Mouse (Mus musculus): ENCODE measurements at regions not wholly inside any gene's neighbourhood (a gene's known extent, or its start where the extent isn't known, plus 50 kb on each side); places are given as distances from the start of the nearest gene placed in this dataset.

DNA sequence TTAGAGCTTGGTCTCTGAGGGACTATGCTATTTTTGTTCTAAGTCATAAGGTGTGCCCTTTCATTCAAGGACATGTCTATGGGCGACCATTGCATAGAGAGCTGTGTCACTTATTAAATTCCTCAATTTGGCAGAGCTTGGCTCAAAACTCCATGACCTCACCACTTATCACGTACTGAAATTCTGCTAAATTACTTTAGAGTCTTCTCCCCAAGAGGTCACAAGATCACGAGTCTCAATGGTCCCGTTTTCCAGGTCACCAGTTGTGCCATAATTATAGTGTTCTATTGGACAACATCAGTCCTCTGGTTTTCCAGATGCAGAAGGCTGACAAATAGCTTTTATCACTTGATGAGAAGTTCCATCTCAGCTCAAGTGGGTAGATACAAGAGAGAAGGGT, 576.9 kb downstream of the Dok5 start:
- Histone ChIP-seq H3K36me3 (ENCODE audit: control insufficient read depth, insufficient read depth, low read length) (no peaks in the 10 kb centered on the region), H3K4me2 (no peak overlapping the region), H3K9ac (ENCODE audit: low read length) (no peak overlapping the region), H3K27ac (ENCODE audit: low read depth, low read length) (no peak overlapping the region), H3K9me3 (ENCODE audit: control insufficient read depth, low read length) (no peaks in the 10 kb centered on the region), H3K4me3 (ENCODE audit: low read depth, low read length) (no peak overlapping the region), H3K4me1 (ENCODE audit: control insufficient read depth, insufficient read depth, low read length) (no peaks in the 10 kb centered on the region; the same call in 1 of the 2 replicates), H3K27me3 (ENCODE audit: control insufficient read depth, insufficient read depth, low read length) (no peaks in the 10 kb centered on the region)
- WGBS, result 83% methylated on average over 4 of the region's 4 CpGs
- peak; percentile 56 for DNase-seq (ENCODE audit: low spot score, missing footprints)
- ATAC-seq (ENCODE audit: low FRiP score), result no peak

DNA sequence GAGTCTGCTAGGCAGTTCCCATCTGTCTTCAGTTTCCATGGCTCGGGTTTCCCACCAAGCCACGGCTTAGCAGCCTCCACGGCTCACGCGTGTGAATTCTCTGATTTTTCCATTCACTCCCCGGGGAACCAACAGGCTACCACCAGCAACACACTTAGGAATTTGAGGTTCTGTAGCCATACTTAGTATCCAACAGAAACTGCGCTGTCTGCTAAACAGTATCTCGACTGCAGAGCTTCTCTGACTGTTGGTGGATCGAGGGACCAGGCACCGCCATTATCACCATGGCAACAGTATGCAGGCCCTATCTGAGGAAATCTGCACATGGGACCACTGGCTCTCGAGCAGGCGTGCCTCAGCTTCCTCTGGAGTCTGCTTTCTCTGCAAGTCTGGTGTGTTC, 574.4 kb downstream of the Dok5 start:
- H3K4me1 ChIP-seq (ENCODE audit: control insufficient read depth, insufficient read depth, low read length), result no peaks in the 10 kb centered on the region; the same call in 1 of the 2 replicates
- H3K27ac ChIP-seq (ENCODE audit: low read depth, low read length), result no peak overlapping the region
- no peak overlapping the region for H3K9ac ChIP-seq (ENCODE audit: low read length)
- H3K4me2 ChIP-seq, result no peak overlapping the region
- ATAC-seq (ENCODE audit: low FRiP score) (peak; percentile 59), DNase-seq (ENCODE audit: low spot score, missing footprints) (peak; percentile 82)
- no peak overlapping the region for H3K4me3 ChIP-seq (ENCODE audit: low read depth, low read length)
- H3K27me3 ChIP-seq (ENCODE audit: control insufficient read depth, insufficient read depth, low read length), result no peaks in the 10 kb centered on the region
- no peaks in the 10 kb centered on the region for H3K36me3 ChIP-seq (ENCODE audit: control insufficient read depth, insufficient read depth, low read length)
- no peaks in the 10 kb centered on the region for H3K9me3 ChIP-seq (ENCODE audit: control insufficient read depth, low read length)
- WGBS, result 62% methylated on average over 12 of the region's 12 CpGs

DNA sequence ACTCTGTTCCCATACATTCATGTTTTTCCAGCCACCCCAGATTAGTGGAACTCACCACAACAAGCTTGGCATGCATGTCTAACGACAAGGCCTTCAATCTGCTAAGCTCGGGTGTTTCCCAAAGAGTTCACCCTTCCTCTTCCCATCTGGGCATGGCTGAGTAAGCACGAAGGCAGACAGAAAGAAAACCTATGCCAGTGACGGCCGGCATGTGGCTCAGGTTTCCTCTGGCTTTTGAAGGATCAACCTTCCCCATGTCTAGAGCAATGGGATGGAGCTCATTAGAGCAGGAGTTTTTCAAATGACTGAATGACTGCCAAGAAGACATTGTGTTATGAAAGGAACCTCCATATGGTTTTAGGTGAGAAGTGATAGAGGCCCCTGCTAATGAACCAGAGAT, 566.9 kb downstream of the Dok5 start:
- H3K36me3 ChIP-seq (ENCODE audit: control insufficient read depth, insufficient read depth, low read length), result no peaks in the 10 kb centered on the region
- ATAC-seq (ENCODE audit: low FRiP score), result no peak
- WGBS, result 37% methylated on average over 5 of the region's 5 CpGs
- H3K4me1 ChIP-seq (ENCODE audit: control insufficient read depth, insufficient read depth, low read length), result no peaks in the 10 kb centered on the region
- H3K4me2 ChIP-seq, result no peak overlapping the region
- DNase-seq (ENCODE audit: low spot score, missing footprints), result peak; percentile 53
- no peak overlapping the region for H3K27ac ChIP-seq (ENCODE audit: low read depth, low read length)
- no peaks in the 10 kb centered on the region for H3K27me3 ChIP-seq (ENCODE audit: control insufficient read depth, insufficient read depth, low read length)
- no peak overlapping the region for H3K9ac ChIP-seq (ENCODE audit: low read length)
- no peak overlapping the region for H3K4me3 ChIP-seq (ENCODE audit: low read depth, low read length)
- no peaks in the 10 kb centered on the region for H3K9me3 ChIP-seq (ENCODE audit: control insufficient read depth, low read length)

DNA sequence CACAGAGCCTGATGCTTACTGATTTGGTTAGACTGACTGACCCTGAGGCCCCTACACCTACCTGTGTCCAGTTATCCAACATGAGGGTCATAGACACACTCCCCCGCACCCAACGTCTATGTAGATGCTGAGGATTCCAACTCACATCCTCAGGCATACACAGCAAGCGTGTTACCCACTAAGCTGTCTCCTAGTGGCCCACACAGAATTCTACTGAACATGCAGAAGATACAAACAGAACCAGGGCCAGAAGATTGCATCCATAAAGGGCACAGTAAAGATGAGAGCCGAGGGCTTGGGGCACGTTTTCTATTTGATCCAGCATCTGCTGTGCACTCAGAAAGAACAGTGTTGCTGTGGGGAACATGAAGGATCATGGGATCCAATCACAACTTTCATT, 564.0 kb downstream of the Dok5 start:
- H3K27me3 ChIP-seq (ENCODE audit: control insufficient read depth, insufficient read depth, low read length), result no peaks in the 10 kb centered on the region
- no peak overlapping the region for H3K4me2 ChIP-seq
- no peaks in the 10 kb centered on the region for H3K4me1 ChIP-seq (ENCODE audit: control insufficient read depth, insufficient read depth, low read length)
- DNase-seq (ENCODE audit: low spot score, missing footprints) (peak; percentile 77), ATAC-seq (ENCODE audit: low FRiP score) (no peak)
- H3K9me3 ChIP-seq (ENCODE audit: control insufficient read depth, low read length), result no peaks in the 10 kb centered on the region
- 86% methylated on average over 5 of the region's 5 CpGs for WGBS
- no peaks in the 10 kb centered on the region for H3K36me3 ChIP-seq (ENCODE audit: control insufficient read depth, insufficient read depth, low read length)
- H3K4me3 ChIP-seq (ENCODE audit: low read depth, low read length), result no peak overlapping the region
- H3K9ac ChIP-seq (ENCODE audit: low read length), result no peak overlapping the region
- no peak overlapping the region for H3K27ac ChIP-seq (ENCODE audit: low read depth, low read length)

DNA sequence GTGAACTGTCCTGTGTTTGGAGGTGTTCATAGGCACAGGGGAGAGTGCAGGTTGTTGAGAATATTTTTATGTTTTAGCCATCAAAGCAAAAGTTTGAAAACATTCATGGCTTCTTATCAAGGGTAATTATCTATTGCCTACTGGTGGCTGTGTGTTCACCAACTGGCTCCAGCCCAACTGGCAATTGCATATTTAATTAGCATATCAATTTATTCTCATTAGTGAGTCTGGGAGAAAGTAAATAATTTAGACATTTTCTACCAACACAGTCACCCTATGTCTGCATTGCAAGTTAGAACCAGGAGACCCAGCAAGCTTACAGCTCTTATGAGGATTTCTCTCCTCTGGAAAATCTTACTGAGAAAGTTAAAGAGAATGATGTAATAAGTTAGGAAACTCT, 561.0 kb downstream of the Dok5 start:
- H3K27me3 ChIP-seq (ENCODE audit: control insufficient read depth, insufficient read depth, low read length), result no peaks in the 10 kb centered on the region
- H3K4me3 ChIP-seq (ENCODE audit: low read depth, low read length), result no peak overlapping the region
- H3K27ac ChIP-seq (ENCODE audit: low read depth, low read length), result no peak overlapping the region
- no peaks in the 10 kb centered on the region for H3K9me3 ChIP-seq (ENCODE audit: control insufficient read depth, low read length)
- H3K36me3 ChIP-seq (ENCODE audit: control insufficient read depth, insufficient read depth, low read length), result no peaks in the 10 kb centered on the region
- DNase-seq (ENCODE audit: low spot score, missing footprints) (peak; percentile 14), ATAC-seq (ENCODE audit: low FRiP score) (no peak)
- no peaks in the 10 kb centered on the region for H3K4me1 ChIP-seq (ENCODE audit: control insufficient read depth, insufficient read depth, low read length)
- no peak overlapping the region for H3K9ac ChIP-seq (ENCODE audit: low read length)
- no peak overlapping the region for H3K4me2 ChIP-seq

DNA sequence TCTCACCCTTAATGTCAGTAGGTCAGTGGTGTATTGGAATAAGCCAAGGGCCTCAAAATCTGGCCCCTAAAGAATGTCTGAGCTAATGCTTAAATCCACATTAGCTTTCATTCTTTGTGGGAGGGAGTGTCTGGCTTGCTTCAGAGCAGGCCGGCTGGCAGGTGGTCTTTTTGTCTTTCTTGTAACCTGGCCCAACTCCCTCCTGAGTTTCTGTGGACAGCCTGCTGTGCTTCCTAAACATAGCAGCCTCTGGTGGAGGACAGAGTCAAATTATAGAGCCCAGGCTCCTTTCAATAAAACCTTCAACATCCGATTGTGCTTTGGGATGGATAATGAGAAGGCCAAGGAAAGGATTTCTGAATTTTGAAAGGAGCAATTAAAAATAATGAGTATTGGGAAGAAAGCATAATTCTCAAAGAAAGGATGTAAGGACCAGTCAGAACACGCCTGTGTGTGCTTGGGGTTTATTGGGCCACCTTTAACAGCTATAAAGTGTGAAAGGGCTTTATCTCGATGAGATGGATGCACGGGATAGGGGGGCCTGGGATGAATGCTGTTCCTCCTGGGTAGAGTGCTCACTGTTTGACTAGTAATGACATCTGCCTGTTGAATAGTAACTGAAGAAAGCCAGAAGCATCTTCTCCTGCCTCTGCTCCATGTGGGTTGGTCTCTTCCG, 554.2 kb downstream of the Dok5 start:
- Histone ChIP-seq H3K9ac (ENCODE audit: low read length) (no peak overlapping the region), H3K4me1 (ENCODE audit: control insufficient read depth, insufficient read depth, low read length) (no peaks in the 10 kb centered on the region), H3K9me3 (ENCODE audit: control insufficient read depth, low read length) (peaks cover 3% of the 10 kb centered on the region; the same call in 1 of the 2 replicates), H3K4me2 (no peak overlapping the region), H3K27me3 (ENCODE audit: control insufficient read depth, insufficient read depth, low read length) (no peaks in the 10 kb centered on the region), H3K36me3 (ENCODE audit: control insufficient read depth, insufficient read depth, low read length) (no peaks in the 10 kb centered on the region), H3K4me3 (ENCODE audit: low read depth, low read length) (no peak overlapping the region), H3K27ac (ENCODE audit: low read depth, low read length) (no peak overlapping the region)
- ATAC-seq (ENCODE audit: low FRiP score) (no peak), DNase-seq (ENCODE audit: low spot score, missing footprints) (no peak)
- WGBS, result 22% methylated on average over 6 of the region's 6 CpGs

DNA sequence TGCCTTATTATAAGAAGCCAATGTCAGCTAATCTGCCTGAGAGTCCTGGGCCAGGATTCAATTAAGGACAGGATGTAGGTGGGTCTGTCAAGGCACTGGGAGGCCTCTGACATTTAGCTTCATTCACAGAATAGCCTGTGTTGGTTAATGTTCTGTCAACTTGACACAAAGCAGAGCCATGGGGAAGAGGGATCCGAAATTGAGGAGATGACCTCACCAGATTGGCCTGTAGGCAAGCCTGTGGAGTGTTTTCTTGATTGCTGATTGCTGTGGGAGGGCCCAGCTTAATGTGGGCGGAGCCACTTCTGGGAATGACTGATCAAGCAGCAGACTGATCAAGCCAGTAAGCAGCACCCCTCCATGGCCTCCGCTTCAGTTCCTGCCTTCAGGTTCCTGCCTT, 548.5 kb downstream of the Dok5 start:
- DNase-seq (ENCODE audit: low spot score, missing footprints) (no peak), ATAC-seq (ENCODE audit: low FRiP score) (no peak)
- no peaks in the 10 kb centered on the region for H3K27me3 ChIP-seq (ENCODE audit: control insufficient read depth, insufficient read depth, low read length)
- H3K4me1 ChIP-seq (ENCODE audit: control insufficient read depth, insufficient read depth, low read length), result no peaks in the 10 kb centered on the region
- H3K4me2 ChIP-seq, result no peak overlapping the region
- no peak overlapping the region for H3K9ac ChIP-seq (ENCODE audit: low read length)
- H3K9me3 ChIP-seq (ENCODE audit: control insufficient read depth, low read length), result peaks cover 3% of the 10 kb centered on the region; the same call in 1 of the 2 replicates
- H3K36me3 ChIP-seq (ENCODE audit: control insufficient read depth, insufficient read depth, low read length), result no peaks in the 10 kb centered on the region
- H3K4me3 ChIP-seq (ENCODE audit: low read depth, low read length), result no peak overlapping the region
- H3K27ac ChIP-seq (ENCODE audit: low read depth, low read length), result no peak overlapping the region
- WGBS, result 78% methylated on average over 3 of the region's 3 CpGs

DNA sequence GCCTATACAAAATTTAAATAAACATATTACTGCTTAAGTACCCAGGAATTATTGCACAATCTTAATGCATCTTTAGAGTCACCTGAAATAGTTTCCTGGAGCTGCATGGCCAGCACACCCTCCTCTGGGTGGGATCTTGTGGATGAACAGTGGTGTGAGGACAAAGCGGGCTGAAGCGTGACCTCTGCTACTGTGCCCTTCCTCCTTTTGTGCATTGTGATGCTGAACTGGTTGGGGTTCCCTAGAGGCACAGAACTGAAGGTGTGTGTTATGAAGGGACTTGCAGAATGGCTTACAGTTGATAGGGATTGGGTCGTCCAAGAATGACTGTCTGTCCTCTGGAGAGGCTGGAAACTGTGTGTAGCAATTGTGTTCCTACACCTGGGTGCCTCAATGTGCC, 547.7 kb downstream of the Dok5 start:
- no peak overlapping the region for H3K4me2 ChIP-seq

DNA sequence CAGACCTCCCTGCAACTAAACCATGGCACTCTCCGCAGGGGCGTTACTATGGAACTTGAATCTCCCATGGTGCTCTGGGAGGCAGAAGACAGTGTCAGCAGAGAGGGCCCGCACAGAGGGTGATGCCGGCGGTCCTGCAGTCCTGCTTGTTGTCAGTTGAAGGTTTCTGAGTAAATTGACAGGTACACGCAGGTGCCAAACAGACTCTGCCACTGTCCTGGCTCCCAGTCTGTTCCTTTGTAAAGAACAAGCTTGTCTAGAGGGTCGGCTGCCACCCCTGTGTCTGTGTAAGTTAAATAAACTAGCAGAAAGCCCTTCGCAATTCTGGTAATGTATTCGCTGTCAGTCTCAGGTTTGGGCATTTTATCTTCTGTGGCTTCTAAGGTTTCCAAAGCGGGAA, 521.6 kb downstream of the Dok5 start:
- DNase-seq (ENCODE audit: low spot score, missing footprints) (no peak), ATAC-seq (ENCODE audit: low FRiP score) (no peak)
- no peaks in the 10 kb centered on the region for H3K9me3 ChIP-seq (ENCODE audit: control insufficient read depth, low read length)
- no peaks in the 10 kb centered on the region for H3K36me3 ChIP-seq (ENCODE audit: control insufficient read depth, insufficient read depth, low read length)
- H3K9ac ChIP-seq (ENCODE audit: low read length), result no peak overlapping the region
- no peaks in the 10 kb centered on the region for H3K27me3 ChIP-seq (ENCODE audit: control insufficient read depth, insufficient read depth, low read length)
- no peak overlapping the region for H3K4me3 ChIP-seq (ENCODE audit: low read depth, low read length)
- H3K4me2 ChIP-seq, result no peak overlapping the region
- no peak overlapping the region for H3K27ac ChIP-seq (ENCODE audit: low read depth, low read length)
- 64% methylated on average over 10 of the region's 10 CpGs for WGBS
- H3K4me1 ChIP-seq (ENCODE audit: control insufficient read depth, insufficient read depth, low read length), result no peaks in the 10 kb centered on the region

More for the DNA sequence above, 547.7 kb downstream of the Dok5 start:
- ATAC-seq (ENCODE audit: low FRiP score) (no peak), DNase-seq (ENCODE audit: low spot score, missing footprints) (no peak)
- peaks cover 3% of the 10 kb centered on the region; the same call in 1 of the 2 replicates for H3K9me3 ChIP-seq (ENCODE audit: control insufficient read depth, low read length)
- H3K4me3 ChIP-seq (ENCODE audit: low read depth, low read length), result no peak overlapping the region
- no peaks in the 10 kb centered on the region for H3K27me3 ChIP-seq (ENCODE audit: control insufficient read depth, insufficient read depth, low read length)
- H3K4me1 ChIP-seq (ENCODE audit: control insufficient read depth, insufficient read depth, low read length), result no peaks in the 10 kb centered on the region
- WGBS, result 87% methylated on average over 3 of the region's 3 CpGs
- H3K36me3 ChIP-seq (ENCODE audit: control insufficient read depth, insufficient read depth, low read length), result no peaks in the 10 kb centered on the region
- no peak overlapping the region for H3K27ac ChIP-seq (ENCODE audit: low read depth, low read length)
- H3K9ac ChIP-seq (ENCODE audit: low read length), result no peak overlapping the region
